Mouse (Mus musculus) liver, embryonic 14 days (tissue): ENCODE results near the gene Pip5k1b. TPM values are rescaled to one million over a fixed set of nuclear protein-coding genes. Genes with fewer than 3 reads are reported as not detected.

Source experiments
- polyA plus RNA-seq: library from polyadenylated mRNA; depleted of rRNA; stranded (reverse); fragments of >200 nt; gene quantifications from 2 replicates; pipeline ENCODE4 v1.2.3, GENCODE M21; 2012; rRNA removed

The Pip5k1b gene
- polyA plus RNA-seq = 6.8 and 8.6 TPM in 2 replicates

GRCm38 (mm10) chr19:24555466-24555903, at the start of gene Pip5k1b:
TSS of gene Pip5k1b (minus strand) at chr19:24555872.

GRCm38 (mm10) chr19:24476929-24477882, 78.5 kb downstream of the Pip5k1b start, which contains the start of gene Fam122a:
TSS of gene Fam122a (minus strand) at chr19:24477356.

GRCm38 (mm10) chr19:24280601-24281228, 275.0 kb downstream of the Pip5k1b start, which contains the start of gene Fxn:
TSS of gene Fxn (minus strand) at chr19:24280605.

Other genes starting within 250 kb of the Pip5k1b start
- gene Fam122a, start 78.5 kb downstream of the Pip5k1b start, polyA plus RNA-seq = 13.0 and 16.4 TPM in 2 replicates
- 0.02 and 0.03 TPM in 2 replicates for gene Tmem252, start 118.1 kb upstream of the Pip5k1b start, polyA plus RNA-seq